Mouse (Mus musculus): ENCODE results near the gene Lmnb2. TPM values are rescaled to one million over a fixed set of nuclear protein-coding genes. Genes with fewer than 3 reads are reported as not detected.
A peak's percentile ranks its signal among the peaks of the same experiment; 100 is the strongest.

Lmnb2 gene
- total RNA-seq, 2 experiments from 2014 or later = 17.5 to 19.6 TPM

DNA sequence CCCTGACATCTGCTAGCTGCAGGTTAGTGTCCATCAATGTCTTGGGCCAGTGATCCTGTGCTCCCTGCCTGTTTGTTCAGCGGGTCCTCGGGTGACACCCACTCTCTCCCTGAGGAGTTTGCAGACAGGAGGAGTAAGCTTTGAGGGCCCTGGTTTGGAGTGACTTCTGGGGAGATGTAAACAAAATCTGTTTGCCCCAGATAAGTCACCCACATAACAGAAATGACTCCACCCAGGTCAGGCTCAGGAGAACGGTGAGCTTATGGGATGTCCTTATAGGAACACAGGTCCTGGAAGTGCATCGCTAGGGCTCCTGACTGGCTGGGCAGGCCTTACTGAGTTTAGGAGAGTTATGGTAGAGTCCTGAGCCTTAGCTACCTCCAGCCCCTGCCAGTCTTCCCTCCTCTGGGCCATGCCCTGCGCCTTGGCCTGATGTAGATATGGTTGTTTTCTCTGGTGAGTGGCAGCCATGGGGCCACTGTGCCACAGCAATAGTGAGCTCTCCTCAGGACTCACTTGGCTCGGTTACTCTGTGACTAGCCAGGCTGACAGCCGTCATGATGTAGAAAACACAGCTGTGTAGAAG, 59.6 kb downstream of the Lmnb2 start:
- no peak for DNase-seq (ENCODE audit: extremely low spot score in 1 of 2, low spot score in 1 of 2)

DNA sequence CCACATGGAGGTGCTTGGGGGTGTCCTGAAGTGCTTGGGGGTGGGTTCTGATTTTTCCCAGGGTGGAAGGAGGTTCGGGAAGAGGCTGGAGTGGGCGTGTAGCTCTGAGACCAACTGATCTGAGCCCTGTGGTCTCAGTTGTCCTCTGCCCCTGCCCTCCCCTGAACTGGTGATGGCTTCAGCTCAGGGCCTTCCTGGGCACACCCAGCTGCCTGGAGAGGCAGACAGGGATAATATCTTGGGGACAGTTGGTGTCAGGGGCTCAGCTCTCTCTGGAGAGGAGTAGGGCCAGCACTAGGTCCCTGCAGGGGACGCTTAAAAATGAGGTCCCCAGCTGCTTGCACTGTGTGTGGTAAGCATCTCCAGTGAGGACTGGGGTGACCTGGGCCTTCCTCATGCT, 60.2 kb downstream of the Lmnb2 start:
- DNase-seq (ENCODE audit: extremely low spot score in 1 of 2, low spot score in 1 of 2) = no peak

DNA sequence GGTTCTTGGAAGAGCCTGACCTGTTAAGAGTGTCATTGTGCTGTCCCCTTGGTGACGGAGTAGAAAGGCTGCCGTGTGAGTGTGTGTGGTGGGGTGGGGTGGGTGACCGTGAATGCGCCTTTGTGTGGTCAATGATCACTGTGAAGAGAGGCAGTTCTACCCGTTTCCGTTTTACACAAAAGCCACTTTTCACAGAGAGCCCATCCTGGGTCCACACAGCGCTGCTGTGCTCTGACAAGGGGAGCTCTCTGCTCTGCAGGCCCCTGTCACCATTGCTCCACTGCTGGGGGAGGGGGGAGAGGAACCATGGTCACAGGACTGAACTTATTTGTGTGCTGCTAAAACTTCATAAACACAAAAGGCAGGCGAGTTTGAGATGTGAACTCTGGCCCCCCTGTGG, 60.7 kb downstream of the Lmnb2 start:
- no peak for DNase-seq (ENCODE audit: extremely low spot score in 1 of 2, low spot score in 1 of 2)

DNA sequence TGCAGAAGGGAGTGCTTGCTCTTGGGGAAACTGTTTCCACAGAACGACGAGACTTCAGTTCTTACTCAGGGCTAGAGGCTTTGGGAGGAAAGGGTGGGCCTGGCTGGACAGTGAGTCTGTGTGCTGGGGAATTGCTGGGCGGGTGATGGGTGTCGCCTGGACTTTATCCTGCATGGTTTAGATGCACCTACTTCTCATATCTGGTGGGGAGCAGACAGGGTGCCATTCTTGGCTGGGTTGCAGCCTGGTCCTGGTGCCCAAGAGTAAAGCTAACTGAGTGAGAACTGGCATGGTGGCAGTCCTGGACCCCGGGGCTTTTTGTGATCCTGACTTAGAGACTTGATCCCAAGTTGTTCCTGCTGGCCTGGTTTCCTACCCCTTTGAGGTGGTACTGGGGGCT, 61.1 kb downstream of the Lmnb2 start:
- DNase-seq (ENCODE audit: extremely low spot score in 1 of 2, low spot score in 1 of 2) = no peak

DNA sequence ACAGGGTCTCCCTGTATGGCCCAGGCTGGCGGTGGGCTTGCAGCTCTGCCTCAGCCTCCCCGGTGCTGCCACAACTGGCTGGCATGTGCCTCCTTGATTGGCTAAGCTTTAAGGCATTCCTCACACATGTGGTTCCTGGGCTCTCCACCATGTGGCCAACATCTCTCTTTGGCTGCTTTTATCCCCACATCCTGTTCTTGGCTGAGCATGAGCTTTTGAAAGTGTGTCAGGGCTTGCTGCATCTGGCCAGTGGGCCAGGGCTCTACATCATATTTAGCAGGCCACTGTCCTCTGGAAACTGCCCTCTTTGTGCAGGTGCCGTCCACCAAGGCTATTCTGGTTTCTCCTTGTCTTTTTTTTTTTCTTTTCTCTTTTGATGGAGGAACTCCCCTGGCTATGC, 61.8 kb downstream of the Lmnb2 start:
- DNase-seq (ENCODE audit: extremely low spot score in 1 of 2, low spot score in 1 of 2) = no peak

DNA sequence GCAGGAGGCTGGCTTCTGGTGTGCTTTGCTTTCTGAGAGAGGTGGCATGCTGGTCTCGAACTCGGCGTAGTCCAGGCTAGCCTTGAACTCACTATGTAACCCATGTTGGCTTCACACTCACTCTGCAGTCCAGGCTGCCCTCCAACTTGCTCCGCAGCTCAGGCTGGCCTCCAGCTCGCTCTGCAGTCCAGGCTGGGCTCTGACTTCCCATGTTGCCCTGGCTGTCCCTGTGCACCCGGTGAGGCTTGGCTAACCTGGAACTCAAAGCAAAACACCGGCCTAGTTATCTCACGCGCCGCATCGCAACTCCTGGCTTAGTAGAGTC, 62.3 kb downstream of the Lmnb2 start:
- no peak for DNase-seq (ENCODE audit: extremely low spot score in 1 of 2, low spot score in 1 of 2)

DNA sequence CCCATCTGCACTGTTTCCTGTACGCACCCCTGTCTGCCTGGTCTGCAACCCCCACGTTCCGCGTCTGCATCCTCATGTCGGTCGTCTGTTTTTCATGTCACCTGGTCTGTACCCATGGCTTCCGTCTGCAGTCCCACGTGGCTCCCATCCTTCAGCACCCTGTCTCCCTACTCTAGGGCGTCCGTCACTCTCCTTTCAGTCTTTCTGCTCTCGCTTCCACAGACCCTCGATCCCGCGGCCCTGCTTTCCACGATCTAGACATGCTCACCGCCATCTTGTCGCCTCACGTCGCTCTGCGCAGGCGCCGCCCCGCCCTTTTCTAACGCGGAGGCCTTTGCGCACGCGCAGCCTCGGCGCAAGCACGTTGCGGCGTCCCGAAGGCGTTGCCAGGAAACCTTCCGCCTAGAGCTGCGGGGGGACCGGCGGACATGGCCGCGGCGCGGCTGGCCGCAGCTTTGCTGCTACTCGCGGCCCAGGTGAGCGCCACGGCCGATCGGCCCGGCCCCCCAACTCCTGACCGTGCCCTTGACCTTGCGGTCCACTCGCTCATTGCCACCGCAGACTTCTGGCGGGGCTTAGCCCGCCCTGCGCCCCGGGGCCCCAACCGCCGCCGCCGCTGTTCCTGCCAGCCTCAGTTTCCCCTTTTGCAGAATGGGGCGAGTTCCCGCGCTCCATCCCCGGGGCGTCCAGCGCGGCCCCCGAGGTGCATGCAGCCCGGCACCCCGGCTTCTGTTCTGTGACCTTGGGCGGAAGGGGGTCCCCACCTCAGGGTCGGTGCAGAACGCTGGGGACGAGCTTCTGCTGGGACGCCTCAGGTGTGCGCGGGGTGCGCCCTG, 62.9 kb downstream of the Lmnb2 start, which contains the start of the genes Lsm7 and Sppl2b:
TSS of gene Lsm7 (minus strand) at position 297 of the 836 bp plus-strand sequence.
TSS of gene Sppl2b (plus strand) at position 363 of the 836 bp plus-strand sequence.
- DNase-seq (ENCODE audit: extremely low spot score in 1 of 2, low spot score in 1 of 2) = peak; percentile 96 to 99

Other genes starting within 250 kb of the Lmnb2 start
- 10 to 100 TPM; 45.0 to 50.9 TPM for gene Mknk2, start 240.1 kb downstream of the Lmnb2 start, total RNA-seq (2021)
- 10 to 100 TPM; 13.0 to 13.6 TPM for gene Mob3a, start 216.3 kb downstream of the Lmnb2 start, total RNA-seq (2021)
- 10 to 100 TPM; 46.4 to 61.7 TPM for gene Izumo4, start 216.1 kb downstream of the Lmnb2 start, total RNA-seq (2021)
- 100 to 1,000 TPM; 128 to 143 TPM for gene Ap3d1, start 176.0 kb downstream of the Lmnb2 start, total RNA-seq (2021)
- gene Dot1l, start 163.0 kb downstream of the Lmnb2 start, total RNA-seq (2021) = 10 to 100 TPM; 39.9 to 60.6 TPM
- gene Sf3a2, start 120.0 kb downstream of the Lmnb2 start, total RNA-seq (2021) = 10 to 100 TPM; 46.2 to 52.0 TPM
- gene Plekhj1, start 119.6 kb downstream of the Lmnb2 start, total RNA-seq (2021) = 10 to 100 TPM; 63.6 to 71.6 TPM
- 1 to 10 TPM; 2.3 to 3.2 TPM for gene Amh, start 113.0 kb downstream of the Lmnb2 start, total RNA-seq (2021)
- 1 to 10 TPM; 2.5 to 3.5 TPM for gene Jsrp1, start 104.7 kb downstream of the Lmnb2 start, total RNA-seq (2021)
- gene Oaz1, start 91.6 kb downstream of the Lmnb2 start, total RNA-seq (2021) = 100 to 1,000 TPM; 491 to 550 TPM
- 10 to 100 TPM; 38.3 to 39.9 TPM for gene Lingo3, start 74.2 kb downstream of the Lmnb2 start, total RNA-seq (2021)
- gene Lsm7, start 63.0 kb downstream of the Lmnb2 start, total RNA-seq (2021) = 10 to 100 TPM; 41.5 to 43.8 TPM
- 10 to 100 TPM; 61.5 to 65.7 TPM for gene Sppl2b, start 63.0 kb downstream of the Lmnb2 start, total RNA-seq (2021)
- gene Tmprss9, start 46.4 kb downstream of the Lmnb2 start, total RNA-seq (2021) = under 1 TPM; 0.40 to 0.62 TPM
- 100 to 1,000 TPM; 145 to 167 TPM for gene Timm13, start 17.3 kb downstream of the Lmnb2 start, total RNA-seq (2021)
- 10 to 100 TPM; 15.0 to 16.7 TPM for gene Gadd45b, start 11.8 kb upstream of the Lmnb2 start, total RNA-seq (2021)
- gene Gng7, start 96.7 kb upstream of the Lmnb2 start, total RNA-seq (2021) = 100 to 1,000 TPM; 180 to 184 TPM
- 100 to 1,000 TPM in 1 of 2 experiments, 10 to 100 TPM in 1; 98.7 to 103 TPM for gene Diras1, start 107.4 kb upstream of the Lmnb2 start, total RNA-seq (2021)
- 10 to 100 TPM; 67.5 to 74.9 TPM for gene Slc39a3, start 119.2 kb upstream of the Lmnb2 start, total RNA-seq (2021)
- gene Sgta, start 141.9 kb upstream of the Lmnb2 start, total RNA-seq (2021) = 100 to 1,000 TPM; 171 to 178 TPM
- 10 to 100 TPM; 51.3 to 54.6 TPM for gene Thop1, start 151.8 kb upstream of the Lmnb2 start, total RNA-seq (2021)
- under 1 TPM; 0.81 to 0.94 TPM for gene Creb3l3, start 180.6 kb upstream of the Lmnb2 start, total RNA-seq (2021)
- 100 to 1,000 TPM; 123 to 127 TPM for gene Map2k2, start 187.7 kb upstream of the Lmnb2 start, total RNA-seq (2021)
- gene Zbtb7a, start 217.0 kb upstream of the Lmnb2 start, total RNA-seq (2021) = 100 to 1,000 TPM in 1 of 2 experiments, 10 to 100 TPM in 1; 94.7 to 101 TPM
- gene Pias4, start 249.7 kb upstream of the Lmnb2 start, total RNA-seq (2021) = 10 to 100 TPM; 28.2 to 28.9 TPM